In genomic region chr11:24239631-24240030, GRCm38 (mm10) we compare ENCODE assay signal across 22 mouse cellular contexts.
"Had no signal": no experiment of that assay in that cellular context is flagged by ENCODE, and none has a peak within 500 bp of the region (broad histone marks: within the 10 kb centered on the region; RNA-seq: fewer than 3 reads in every experiment).

No protein-coding gene starts in this region.

- H3K9ac ChIP-seq: limb, embryonic 13.5 days; liver, embryonic 12.5 days; liver, embryonic 15.5 days; lung, embryonic 15.5 days; midbrain, embryonic 12.5 days; midbrain, embryonic 15.5 days; neural tube, embryonic 12.5 days; neural tube, embryonic 15.5 days had no signal

- DNase-seq: kidney, postnatal 25 days; layer of hippocampus, adult 9-11 months; liver; lung, adult 18-20 months; lung, postnatal 14 days; right cerebral cortex, adult 18-20 months; right cerebral cortex, postnatal 14 days; right cerebral cortex, postnatal 4 days; thymus, adult 18-20 months; thymus, postnatal 36 days had no signal

- H3K4me1 ChIP-seq: midbrain, embryonic 12.5 days; midbrain, embryonic 15.5 days; neural tube, embryonic 12.5 days; neural tube, embryonic 15.5 days had no signal

- H3K27ac ChIP-seq: kidney, postnatal 0 days; layer of hippocampus, adult 2 months; limb, embryonic 10.5 days; limb, embryonic 13.5 days; liver, embryonic 12.5 days; liver, embryonic 15.5 days; lung, embryonic 15.5 days; macrophage; midbrain, embryonic 12.5 days; midbrain, embryonic 15.5 days; neural tube, embryonic 12.5 days; neural tube, embryonic 15.5 days had no signal

- ATAC-seq: liver, embryonic 12.5 days; midbrain, embryonic 15.5 days had no signal

- H3K36me3 ChIP-seq: limb, embryonic 10.5 days; limb, embryonic 13.5 days; liver, embryonic 12.5 days; liver, embryonic 15.5 days; lung, embryonic 15.5 days; midbrain, embryonic 12.5 days; midbrain, embryonic 15.5 days; neural tube, embryonic 12.5 days; neural tube, embryonic 15.5 days had no signal

- H3K9me3 ChIP-seq: limb, embryonic 10.5 days; limb, embryonic 13.5 days; liver, embryonic 12.5 days; liver, embryonic 15.5 days; lung, embryonic 15.5 days; midbrain, embryonic 12.5 days; midbrain, embryonic 15.5 days; neural tube, embryonic 12.5 days; neural tube, embryonic 15.5 days had no signal

- H3K4me2 ChIP-seq: limb, embryonic 13.5 days; liver, embryonic 12.5 days; liver, embryonic 15.5 days; lung, embryonic 15.5 days; midbrain, embryonic 12.5 days; midbrain, embryonic 15.5 days; neural tube, embryonic 12.5 days; neural tube, embryonic 15.5 days had no signal

- H3K4me3 ChIP-seq: layer of hippocampus, adult 2 months; limb, embryonic 10.5 days; limb, embryonic 13.5 days; liver, embryonic 12.5 days; liver, embryonic 15.5 days; lung, embryonic 15.5 days; midbrain, embryonic 12.5 days; midbrain, embryonic 15.5 days; neural tube, embryonic 12.5 days; neural tube, embryonic 15.5 days had no signal

- H3K27me3 ChIP-seq: limb, embryonic 13.5 days; liver, embryonic 15.5 days; lung, embryonic 15.5 days; midbrain, embryonic 12.5 days; midbrain, embryonic 15.5 days; neural tube, embryonic 12.5 days; neural tube, embryonic 15.5 days had no signal
